Mouse (Mus musculus) thymus, postnatal 4 days (tissue): ENCODE results near the gene Pfdn4.

Experiments
- DNase-seq: peaks from one replicate; pipeline ENCODE4 v3.0.0; 2021

Gene Pfdn4

DNA sequence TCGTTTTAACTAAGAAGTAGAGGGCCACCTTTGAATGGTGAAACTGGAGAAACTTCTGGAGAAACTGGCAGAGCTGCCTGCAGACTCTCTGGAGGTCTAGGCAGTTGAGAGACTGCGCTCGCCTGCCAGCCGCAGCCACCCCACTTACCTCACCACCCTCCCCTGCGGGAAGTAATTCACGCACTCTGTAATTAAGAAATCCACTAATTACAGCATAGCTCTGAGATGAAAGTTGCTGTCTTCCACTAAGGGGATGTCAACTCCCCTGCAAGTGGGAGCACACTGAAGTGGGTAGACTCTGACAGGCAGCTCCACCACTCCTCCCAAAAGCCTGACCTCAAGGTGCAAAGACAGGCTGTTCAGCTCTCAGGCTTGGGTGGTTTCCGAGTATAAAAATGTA, 55.9 kb downstream of the Pfdn4 start:
- DNase-seq, result no peak

- DNase-seq, result no peak
These were observed 68.0 kb downstream of the Pfdn4 start for GRCm38 (mm10) chr2:170563956-170564855.

GRCm38 (mm10) chr2:170564995-170565394, 68.8 kb downstream of the Pfdn4 start:
- DNase-seq, result no peak
